Mouse (Mus musculus) embryonic facial prominence, embryonic 11.5 days (tissue): Measurements from ENCODE around the gene Ppp1r1c. TPM values are rescaled to one million over a fixed set of nuclear protein-coding genes. Genes with fewer than 3 reads are reported as not detected.

ENCODE experiments used
- polyA plus RNA-seq: library from polyadenylated mRNA; unstranded; fragments of >200 nt; fragmentation: Nextera tagmentation; extraction: Ambion mirVana; gene quantifications from 2 replicates; pipeline ENCODE4 v1.2.1, GENCODE M21; 2014

The Ppp1r1c gene
- polyA plus RNA-seq, 1 experiment from 2014 or later = 23.3 TPM

Other genes with a start within 250 kb of the Ppp1r1c start
- 10.5 and 11.2 TPM in 2 replicates for gene Itprid2, start 72.4 kb upstream of the Ppp1r1c start, polyA plus RNA-seq